Mouse (Mus musculus) NIH3T3 (cell line): ENCODE data around the gene Apon.
"Not testable (repeated sequence)": the region's sequence is repeated elsewhere in the genome, so short reads cannot be mapped to it uniquely, and the experiment has no call there.

Experiments
- DNase-seq: peaks from one replicate; pipeline ENCODE4 v3.0.0-alpha.2; 2012; ENCODE audit warnings: low read depth

Apon gene

DNA sequence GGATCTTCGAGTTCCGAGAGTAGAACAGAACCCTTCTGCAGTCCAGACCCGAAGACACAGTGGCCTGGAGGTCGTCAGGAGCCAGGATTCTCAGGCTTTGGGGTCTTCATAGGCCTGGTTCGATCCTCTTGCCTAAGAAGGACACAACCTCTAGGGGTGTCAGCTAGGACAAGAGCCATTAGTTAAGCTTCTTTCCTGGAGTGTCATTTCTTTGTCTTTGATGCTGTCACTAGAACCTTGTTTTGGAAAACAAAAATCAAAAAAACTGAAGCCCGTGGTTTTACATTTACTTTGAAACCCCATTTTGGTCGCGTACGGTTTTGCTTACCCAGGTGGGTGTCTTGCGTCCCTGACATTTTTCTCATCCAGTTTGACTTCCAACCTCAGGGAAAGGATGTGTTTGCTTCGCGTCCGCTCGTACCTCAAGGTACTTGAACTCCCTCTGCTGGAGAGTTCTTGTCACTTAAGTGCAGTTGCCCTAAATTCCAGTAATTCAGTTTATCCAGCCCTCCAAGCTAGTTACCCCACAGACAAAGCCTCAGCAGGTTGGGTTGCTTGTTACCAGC lies 21.4 kb upstream of the Apon start:
- DNase-seq, result peak; percentile 90

DNA sequence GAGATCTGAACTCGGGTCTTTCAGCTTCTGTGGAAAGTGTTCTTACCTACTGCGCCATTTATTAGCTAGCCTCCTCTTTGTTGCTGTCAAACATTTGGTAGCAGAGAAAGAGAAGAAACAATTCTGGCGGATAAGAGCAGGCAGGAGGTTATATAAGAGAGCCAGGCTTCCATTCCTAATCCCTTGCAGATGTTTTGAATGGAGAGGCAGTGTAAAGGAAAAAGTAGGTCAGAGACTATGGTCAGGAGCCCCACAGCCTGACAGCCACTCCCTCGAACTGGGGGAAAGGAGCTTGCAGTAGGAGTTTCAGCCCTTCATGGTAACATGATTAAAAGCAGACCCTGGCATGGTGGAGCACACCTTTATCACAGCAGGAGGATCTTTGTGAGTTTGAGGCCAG lies 17.6 kb upstream of the Apon start:
- DNase-seq, result peak; percentile 57

- DNase-seq, result peak; percentile 44
Measured at GRCm38 (mm10) chr10:128237807-128238480, 16.0 kb upstream of the Apon start.

GRCm38 (mm10) chr10:128239140-128239539 lies 14.8 kb upstream of the Apon start:
- DNase-seq, result no peak

DNA sequence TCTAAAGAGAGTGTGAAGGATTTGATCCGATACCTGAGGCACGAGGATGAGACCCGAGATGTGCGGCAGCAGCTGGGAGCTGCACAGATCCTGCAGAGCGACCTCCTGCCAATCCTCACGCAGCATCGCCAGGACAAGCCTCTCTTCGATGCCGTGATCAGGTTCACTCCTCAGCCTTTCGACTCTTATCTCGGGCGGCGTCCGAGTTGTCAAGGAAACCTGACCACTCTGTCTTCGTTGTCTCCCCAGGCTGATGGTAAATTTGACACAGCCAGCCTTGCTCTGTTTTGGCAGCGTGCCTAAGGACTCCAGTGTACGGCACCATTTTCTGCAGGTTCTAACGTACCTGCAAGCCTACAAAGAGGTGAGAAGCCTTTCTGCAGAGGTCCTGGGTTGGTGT lies 13.8 kb upstream of the Apon start:
- DNase-seq, result no peak

GRCm38 (mm10) chr10:128243252-128243651 lies 10.6 kb upstream of the Apon start:
- DNase-seq, result no peak

- no peak for DNase-seq
Measured at GRCm38 (mm10) chr10:128244121-128244520, 9.8 kb upstream of the Apon start.

- no peak for DNase-seq
Measured at GRCm38 (mm10) chr10:128247020-128247732, 6.7 kb upstream of the Apon start.

DNA sequence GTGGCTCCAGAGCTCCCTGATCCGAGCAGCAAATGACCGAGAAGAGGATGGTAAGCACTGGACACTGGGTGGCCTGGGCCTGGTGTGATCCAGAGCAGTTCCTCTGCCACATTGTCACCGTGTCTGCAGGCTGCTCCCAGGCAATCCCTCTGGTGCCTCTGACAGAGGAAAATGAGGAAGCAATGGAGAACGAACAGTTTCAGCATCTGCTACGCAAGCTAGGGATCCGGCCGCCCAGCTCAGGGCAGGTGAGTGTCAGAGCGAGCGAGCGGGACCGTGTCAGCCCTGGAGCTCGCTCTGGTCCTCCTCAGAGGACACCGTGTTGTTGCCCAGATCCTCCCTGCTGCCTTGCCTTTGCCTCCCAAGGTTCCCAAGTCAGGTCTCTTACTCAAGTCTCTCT lies 3.3 kb upstream of the Apon start:
- DNase-seq, result no peak

GRCm38 (mm10) chr10:128255925-128256324 lies 2.0 kb downstream of the Apon start:
- DNase-seq, result peak; percentile 52

DNA sequence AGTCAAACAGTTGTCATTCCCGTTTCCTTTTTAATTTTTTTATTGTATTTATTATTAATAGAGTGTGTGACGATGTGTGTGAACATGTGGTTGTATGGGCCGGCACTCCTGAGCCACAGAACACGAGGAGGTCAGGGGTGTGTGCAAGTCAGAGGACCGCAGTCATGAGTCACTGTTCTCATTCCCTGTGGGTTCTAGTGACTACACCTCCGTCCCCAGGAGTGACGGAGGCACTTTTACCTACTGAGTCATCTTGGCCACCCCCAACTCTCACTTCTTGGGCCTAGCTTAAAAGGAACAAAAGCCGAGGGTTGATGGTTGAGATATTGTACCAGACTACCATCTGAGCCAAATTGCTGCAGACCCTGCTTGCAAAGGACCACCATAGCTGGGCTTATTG lies 2.4 kb downstream of the Apon start:
- DNase-seq, result peak; percentile 63

DNA sequence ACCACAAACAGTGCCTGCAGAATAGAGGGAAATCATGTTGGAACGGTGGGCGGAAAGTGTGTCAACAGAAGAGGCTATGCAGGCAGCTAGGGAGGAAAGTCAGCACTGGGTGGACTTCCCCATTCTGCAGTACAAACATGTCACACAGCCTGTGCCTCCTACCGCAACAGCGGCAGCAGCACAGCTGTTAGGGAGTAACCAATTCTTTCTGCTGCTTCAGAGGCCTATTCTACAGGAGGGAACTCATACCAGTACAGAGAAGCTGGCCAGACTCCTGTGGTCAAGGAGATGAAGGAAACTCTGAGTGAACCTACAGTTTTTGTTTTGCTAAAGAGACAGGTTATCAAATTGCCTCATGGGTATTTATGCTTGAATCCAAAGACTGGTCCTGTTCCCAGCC lies 5.1 kb downstream of the Apon start:
- DNase-seq, result peak; percentile 37

- DNase-seq, result no peak
Measured at GRCm38 (mm10) chr10:128259946-128260345, 6.0 kb downstream of the Apon start.

- DNase-seq, result not testable (repeated sequence)
Measured at GRCm38 (mm10) chr10:128260376-128260775, 6.5 kb downstream of the Apon start.

DNA sequence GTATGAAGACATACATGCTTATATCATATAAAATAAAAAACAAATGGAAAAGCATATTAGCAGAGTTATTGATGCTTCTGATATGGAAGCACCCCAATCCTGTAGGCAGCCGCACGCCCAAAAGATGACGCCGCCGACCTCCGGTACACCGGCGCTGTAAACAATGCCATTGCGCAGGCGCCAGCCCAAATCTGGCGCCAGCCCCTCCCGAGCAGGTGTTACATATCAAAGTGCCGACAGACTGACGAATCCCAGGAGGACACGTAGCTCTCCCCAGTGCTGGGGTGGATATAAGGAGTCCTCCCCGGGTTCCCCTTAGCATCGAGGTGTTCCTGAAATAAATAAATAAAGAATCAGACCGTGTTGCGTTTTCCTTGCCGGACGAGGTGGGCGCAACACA lies 8.4 kb downstream of the Apon start:
- no peak for DNase-seq

GRCm38 (mm10) chr10:128263393-128264310 lies 9.8 kb downstream of the Apon start:
- DNase-seq, result no peak

- DNase-seq, result no peak
Measured at GRCm38 (mm10) chr10:128268371-128268770, 14.5 kb downstream of the Apon start, which contains the start of gene Apof. Apof (plus strand) TSS chr10:128268671.

DNA sequence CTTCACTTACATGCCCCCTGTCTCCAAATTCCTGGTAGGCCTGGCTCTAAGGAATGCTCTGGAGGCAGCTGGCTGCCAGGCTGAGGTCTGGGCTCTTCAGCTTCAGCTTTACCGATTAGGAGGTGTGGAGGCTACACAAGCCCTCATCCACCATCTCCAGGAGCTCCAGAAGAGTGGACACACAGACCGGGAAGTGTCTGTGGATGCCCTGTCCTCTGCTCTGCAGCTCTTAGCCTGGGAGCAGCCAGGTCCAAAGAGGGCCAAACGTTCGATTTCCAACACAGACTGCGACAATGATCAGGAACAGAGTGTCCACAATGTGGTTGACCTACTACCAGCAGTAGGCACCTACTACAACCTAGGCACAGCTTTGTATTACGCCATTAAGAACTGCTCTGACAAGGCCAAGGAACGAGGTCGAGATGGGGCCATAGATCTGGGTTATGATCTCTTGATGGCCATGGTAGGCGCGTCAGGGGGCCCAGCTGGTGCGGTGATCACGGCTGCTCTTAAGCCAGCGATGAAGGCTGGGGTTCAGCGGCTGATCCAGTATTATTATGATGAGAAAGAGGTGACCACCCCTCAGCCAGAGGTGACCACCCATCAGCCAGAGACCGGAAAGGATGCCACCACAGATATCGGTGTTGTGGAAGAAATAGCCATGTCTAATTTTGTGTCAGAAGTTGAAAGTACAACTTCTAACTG lies 15.5 kb downstream of the Apon start:
- DNase-seq, result no peak

DNA sequence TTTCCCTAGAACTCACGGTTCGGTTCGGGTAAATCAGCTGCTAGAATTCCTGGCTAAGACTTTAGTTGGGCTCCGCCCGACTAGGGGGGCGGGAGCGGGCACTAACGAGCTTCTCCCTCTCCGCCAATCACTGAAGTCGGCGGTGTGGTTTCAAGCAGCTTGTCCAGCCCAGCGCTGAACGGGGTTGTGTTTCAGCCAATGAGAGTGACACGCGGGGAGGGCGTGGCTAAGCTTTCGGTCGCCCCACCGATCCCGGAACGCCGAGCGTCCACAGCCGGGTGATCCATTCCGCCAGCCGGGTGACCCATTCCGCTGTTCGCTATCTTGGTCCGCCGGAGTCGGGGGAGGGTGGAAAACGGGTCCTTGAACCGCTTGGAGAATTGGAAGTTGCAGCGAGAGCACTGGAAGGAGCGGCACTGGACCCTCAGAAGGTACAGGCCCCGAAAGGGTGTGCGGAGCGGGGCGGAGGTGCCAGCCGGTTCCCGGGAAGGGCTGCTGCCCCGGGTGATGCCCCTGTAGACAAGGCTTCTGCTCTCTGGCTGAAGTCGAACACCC lies 16.5 kb downstream of the Apon start, which contains the start of gene Stat2:
Gene Stat2 (plus strand): TSS at position 273 of the 555 bp plus-strand sequence.
- DNase-seq, result peak; percentile 100

- DNase-seq, result peak; percentile 49
Measured at GRCm38 (mm10) chr10:128270866-128271265, 17.0 kb downstream of the Apon start.

GRCm38 (mm10) chr10:128271883-128272282 lies 18.0 kb downstream of the Apon start:
- no peak for DNase-seq
